In the genomic region with DNA sequence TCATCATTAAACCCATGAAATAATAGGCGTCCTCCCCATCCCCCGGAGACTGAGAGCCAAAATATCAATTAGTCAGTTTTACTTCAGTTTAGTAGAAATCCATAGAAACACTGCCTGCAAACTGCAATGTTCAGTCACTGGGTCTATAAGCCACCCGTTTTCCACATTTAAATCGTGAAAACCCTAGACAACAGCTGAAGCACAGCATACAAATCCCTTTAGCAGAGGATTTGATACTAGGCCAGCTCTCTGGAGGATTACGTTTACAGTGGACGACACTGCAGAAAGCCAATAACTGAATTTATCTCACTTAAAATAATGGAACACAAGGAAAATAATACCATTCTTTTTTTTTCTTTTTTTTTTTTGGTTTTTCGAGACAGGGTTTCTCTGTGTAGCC, we compare ENCODE assay signal across 9 mouse cellular contexts. TPM values are rescaled to one million over a fixed set of nuclear protein-coding genes. Genes with fewer than 3 reads are reported as not detected.
A peak's percentile ranks its signal among the peaks of the same experiment; 100 is the strongest.
DNase-seq lines count a peak whose midpoint lies in the region; ATAC-seq and TF ChIP-seq lines count a peak whose summit lies in the region.
"Had no signal": no experiment of that assay in that cellular context is flagged by ENCODE, and none has a peak within 500 bp of the region (broad histone marks: within the 10 kb centered on the region; RNA-seq: fewer than 3 reads in every experiment).

No protein-coding gene starts in this region.

- ATAC-seq in lung, embryonic 15.5 days (ENCODE audit: borderline replicate concordance, extremely low read depth, low FRiP score, low TSS enrichment) = no peak
- no peak for ATAC-seq in embryonic facial prominence, embryonic 12.5 days (ENCODE audit: insufficient number of reproducible peaks, insufficient read depth, low FRiP score, low TSS enrichment)

- H3K9ac ChIP-seq in lung, embryonic 15.5 days = peak overlapping the region; percentile 36
- H3K9ac ChIP-seq in embryonic facial prominence, embryonic 12.5 days = peak overlapping the region; percentile 88

- TF ChIP-seq POLR2A in olfactory bulb, adult 2 months (IDR thresholded peaks at IDR 0.05; ENCODE audit: insufficient read depth, low read depth, low read length) = no peak

- H3K4me2 ChIP-seq in lung, embryonic 15.5 days = peak overlapping the region; percentile 69
- peak overlapping the region; percentile 87 for H3K4me2 ChIP-seq in embryonic facial prominence, embryonic 12.5 days (replicated peaks)

- no peak overlapping the region for H3K27ac ChIP-seq in lung, embryonic 15.5 days
- H3K27ac ChIP-seq in embryonic facial prominence, embryonic 12.5 days = no peak overlapping the region
- H3K27ac ChIP-seq in limb, embryonic 10.5 days = no peak overlapping the region
- no peak overlapping the region for H3K27ac ChIP-seq in olfactory bulb, adult 2 months (ENCODE audit: insufficient read depth, low read depth, low read length)

- H3K4me1 ChIP-seq in lung, embryonic 15.5 days = peaks cover 34% of the 10 kb centered on the region
- peaks cover 19% of the 10 kb centered on the region for H3K4me1 ChIP-seq in embryonic facial prominence, embryonic 12.5 days
- H3K4me1 ChIP-seq in limb, embryonic 10.5 days = peaks cover 23% of the 10 kb centered on the region
- 0 out of 2 replicates have a peak, but pooled peaks cover 3% of the 10 kb centered on the region for H3K4me1 ChIP-seq in olfactory bulb, adult 2 months (ENCODE audit: control insufficient read depth, insufficient read depth, low read length)

- no peaks in the 10 kb centered on the region for H3K9me3 ChIP-seq in lung, embryonic 15.5 days
- no peaks in the 10 kb centered on the region for H3K9me3 ChIP-seq in embryonic facial prominence, embryonic 12.5 days
- no peaks in the 10 kb centered on the region for H3K9me3 ChIP-seq in limb, embryonic 10.5 days (replicated peaks)

- peak overlapping the region; percentile 66 for H3K4me3 ChIP-seq in lung, embryonic 15.5 days
- peak overlapping the region; percentile 81 for H3K4me3 ChIP-seq in embryonic facial prominence, embryonic 12.5 days
- peak overlapping the region; percentile 82 for H3K4me3 ChIP-seq in limb, embryonic 10.5 days
- H3K4me3 ChIP-seq in olfactory bulb, adult 2 months (ENCODE audit: insufficient read depth, low read depth, low read length) = peak overlapping the region; percentile 20; the same call in 1 of the 2 replicates

- no peaks in the 10 kb centered on the region for H3K27me3 ChIP-seq in lung, embryonic 15.5 days
- H3K27me3 ChIP-seq in embryonic facial prominence, embryonic 12.5 days = no peaks in the 10 kb centered on the region
- H3K27me3 ChIP-seq in limb, embryonic 10.5 days (ENCODE audit: low read depth, poor library complexity, severe bottlenecking) = no peaks in the 10 kb centered on the region

- WGBS in lung, embryonic 15.5 days = 14% methylated on average over 7 of the region's 7 CpGs
- WGBS in embryonic facial prominence, embryonic 12.5 days = 25% methylated on average over 7 of the region's 7 CpGs
- 58% methylated on average over 7 of the region's 7 CpGs for whole genome bisulfite sequencing in limb, embryonic 10.5 days
- 4% methylated on average over 7 of the region's 7 CpGs for WGBS in olfactory bulb, adult 2 months

- TF ChIP-seq CTCF in olfactory bulb, adult 2 months (IDR thresholded peaks at IDR 0.05; ENCODE audit: insufficient read depth, low read depth, low read length) = no peak

- peaks cover 21% of the 10 kb centered on the region for H3K36me3 ChIP-seq in lung, embryonic 15.5 days
- H3K36me3 ChIP-seq in embryonic facial prominence, embryonic 12.5 days = peaks cover 19% of the 10 kb centered on the region
- peaks cover 53% of the 10 kb centered on the region for H3K36me3 ChIP-seq in limb, embryonic 10.5 days

- no peak for DNase-seq in lung, postnatal 10 days
- no peak for DNase-seq in limb, embryonic 10.5 days (ENCODE audit: low spot score)
- no peak for DNase-seq in urinary bladder, postnatal 36 days (ENCODE audit: low spot score in 2 of 2)
- DNase-seq in frontal cortex, postnatal 10 days (ENCODE audit: low spot score in 2 of 2) = no peak
- DNase-seq in kidney, adult 18-20 months = no peak
- DNase-seq: kidney, adult 11 months had no signal

RNA-seq across cellular contexts. Expression of a gene that starts 1.6 kb away (rescaled TPM):
- polyA plus RNA-seq in lung, embryonic 15.5 days (2015; fragmentation: Nextera tagmentation; extraction: Ambion mirVana) = 99.7 and 107 TPM in 2 replicates
- polyA plus RNA-seq in embryonic facial prominence, embryonic 12.5 days (2016; fragmentation: Nextera tagmentation; extraction: Ambion mirVana) = 161 and 164 TPM in 2 replicates
- polyA plus RNA-seq in limb, embryonic 10.5 days (2016; fragmentation: Nextera tagmentation; extraction: Ambion mirVana) = 113 and 138 TPM in 2 replicates
- 245 and 278 TPM in 2 replicates for polyA plus RNA-seq in olfactory bulb, adult 2 months (2012; ENCODE audit: insufficient read depth, insufficient read length, low replicate concordance, missing spikeins)

RNA-seq across cellular contexts. Expression of a gene that starts 1.9 kb away (rescaled TPM):
- polyA plus RNA-seq in lung, embryonic 15.5 days (2015; fragmentation: Nextera tagmentation; extraction: Ambion mirVana) = 30.3 and 32.3 TPM in 2 replicates
- 40.9 and 41.2 TPM in 2 replicates for polyA plus RNA-seq in embryonic facial prominence, embryonic 12.5 days (2016; fragmentation: Nextera tagmentation; extraction: Ambion mirVana)
- 45.8 and 48.8 TPM in 2 replicates for polyA plus RNA-seq in limb, embryonic 10.5 days (2016; fragmentation: Nextera tagmentation; extraction: Ambion mirVana)
- not detected in 2 replicates for polyA plus RNA-seq in olfactory bulb, adult 2 months (2012; ENCODE audit: insufficient read depth, insufficient read length, low replicate concordance, missing spikeins)

RNA-seq across cellular contexts. Expression of a gene that starts 26.7 kb away (rescaled TPM):
- polyA plus RNA-seq in lung, embryonic 15.5 days (2015; fragmentation: Nextera tagmentation; extraction: Ambion mirVana) = 67.1 and 90.4 TPM in 2 replicates
- polyA plus RNA-seq in embryonic facial prominence, embryonic 12.5 days (2016; fragmentation: Nextera tagmentation; extraction: Ambion mirVana) = 90.7 and 98.4 TPM in 2 replicates
- 98.1 and 111 TPM in 2 replicates for polyA plus RNA-seq in limb, embryonic 10.5 days (2016; fragmentation: Nextera tagmentation; extraction: Ambion mirVana)
- not detected in 2 replicates for polyA plus RNA-seq in olfactory bulb, adult 2 months (2012; ENCODE audit: insufficient read depth, insufficient read length, low replicate concordance, missing spikeins)

Comparison
In these comparisons a context has a peak if more than half of its experiments do, and no peak if none do; other contexts are left out.
1. H3K4me3 ChIP-seq: peak in every context shown above with its lines; median percentile 82 in limb, embryonic 10.5 days; 81 in embryonic facial prominence, embryonic 12.5 days; 66 in lung, embryonic 15.5 days; 20 in olfactory bulb, adult 2 months.